Mouse (Mus musculus): ENCODE results near the gene Nectin4. TPM values are rescaled to one million over a fixed set of nuclear protein-coding genes. Genes with fewer than 3 reads are reported as not detected.

Gene Nectin4
- total RNA-seq, 2 experiments from 2014 or later, result 3.6 to 4.7 TPM

GRCm38 (mm10) chr1:171412446-171412845 is 42.5 kb downstream of the Nectin4 start:
- peak in 1 of 2 experiments; percentile 25 for DNase-seq

GRCm38 (mm10) chr1:171413608-171414007 is 43.7 kb downstream of the Nectin4 start:
- DNase-seq, result no peak

- no peak for DNase-seq
Measured at GRCm38 (mm10) chr1:171418660-171419059, 48.8 kb downstream of the Nectin4 start, which contains the start of gene Tstd1. Gene Tstd1 (plus strand): TSS chr1:171418872.

- no peak for DNase-seq
Measured at GRCm38 (mm10) chr1:171419291-171419882, 49.5 kb downstream of the Nectin4 start.

- no peak for DNase-seq
Measured at GRCm38 (mm10) chr1:171419905-171420304, 50.0 kb downstream of the Nectin4 start.

GRCm38 (mm10) chr1:171422504-171423095 is 52.7 kb downstream of the Nectin4 start:
- no peak for DNase-seq

GRCm38 (mm10) chr1:171424638-171425037 is 54.7 kb downstream of the Nectin4 start:
- DNase-seq, result no peak

GRCm38 (mm10) chr1:171425126-171425525 is 55.2 kb downstream of the Nectin4 start:
- DNase-seq, result no peak

GRCm38 (mm10) chr1:171432158-171432557 is 62.3 kb downstream of the Nectin4 start:
- DNase-seq, result no peak

- DNase-seq, result no peak
Measured at GRCm38 (mm10) chr1:171435288-171435814, 65.5 kb downstream of the Nectin4 start.

GRCm38 (mm10) chr1:171435974-171436373 is 66.1 kb downstream of the Nectin4 start:
- no peak for DNase-seq

- DNase-seq, result no peak
Measured at GRCm38 (mm10) chr1:171437264-171438013, 67.5 kb downstream of the Nectin4 start, which contains the start of gene F11r. Gene F11r (plus strand): TSS chr1:171437535.

Other genes starting within 250 kb of the Nectin4 start
- gene Sdhc, start 219.5 kb upstream of the Nectin4 start, total RNA-seq (2021), result 100 to 1,000 TPM; 191 to 202 TPM
- gene Mpz, start 219.4 kb upstream of the Nectin4 start, total RNA-seq (2021), result not detected
- 10 to 100 TPM; 39.4 to 42.3 TPM for gene Pcp4l1, start 173.8 kb upstream of the Nectin4 start, total RNA-seq (2021)
- under 1 TPM; 0.20 to 0.25 TPM for gene Nr1i3, start 156.1 kb upstream of the Nectin4 start, total RNA-seq (2021)
- 10 to 100 TPM; 72.4 to 80.2 TPM for gene Tomm40l, start 147.6 kb upstream of the Nectin4 start, total RNA-seq (2021)
- 1 to 10 TPM in 1 of 2 experiments, not detected in 1; 1.2 TPM for gene Apoa2, start 145.0 kb upstream of the Nectin4 start, total RNA-seq (2021)
- gene Fcer1g, start 135.7 kb upstream of the Nectin4 start, total RNA-seq (2021), result 10 to 100 TPM; 13.5 to 15.2 TPM
- gene Adamts4, start 119.7 kb upstream of the Nectin4 start, total RNA-seq (2021), result 10 to 100 TPM; 15.1 to 15.5 TPM
- gene Ndufs2, start 118.7 kb upstream of the Nectin4 start, total RNA-seq (2021), result 100 to 1,000 TPM; 275 to 286 TPM
- 10 to 100 TPM; 68.5 to 76.8 TPM for gene B4galt3, start 99.8 kb upstream of the Nectin4 start, total RNA-seq (2021)
- gene Ppox, start 88.9 kb upstream of the Nectin4 start, total RNA-seq (2021), result 10 to 100 TPM; 28.0 to 31.4 TPM
- 10 to 100 TPM; 66.9 to 70.5 TPM for gene Usp21, start 82.1 kb upstream of the Nectin4 start, total RNA-seq (2021)
- 100 to 1,000 TPM; 101 to 112 TPM for gene Ufc1, start 75.1 kb upstream of the Nectin4 start, total RNA-seq (2021)
- gene Dedd, start 41.0 kb upstream of the Nectin4 start, total RNA-seq (2021), result 10 to 100 TPM; 36.5 to 41.3 TPM
- gene Nit1, start 24.5 kb upstream of the Nectin4 start, total RNA-seq (2021), result 10 to 100 TPM; 45.9 to 49.5 TPM
- gene Pfdn2, start 24.4 kb upstream of the Nectin4 start, total RNA-seq (2021), result 100 to 1,000 TPM; 160 to 166 TPM
- 1 to 10 TPM; 4.1 to 4.7 TPM for gene Klhdc9, start 9.3 kb upstream of the Nectin4 start, total RNA-seq (2021)
- 1 to 10 TPM; 2.0 to 2.1 TPM for gene Arhgap30, start 18.9 kb downstream of the Nectin4 start, total RNA-seq (2021)
- gene Usf1, start 41.2 kb downstream of the Nectin4 start, total RNA-seq (2021), result 100 to 1,000 TPM; 114 to 132 TPM
- gene Tstd1, start 48.8 kb downstream of the Nectin4 start, total RNA-seq (2021), result 1 to 10 TPM; 4.1 to 5.9 TPM
- gene F11r, start 67.4 kb downstream of the Nectin4 start, total RNA-seq (2021), result 1 to 10 TPM; 5.0 to 6.6 TPM
- 1 to 10 TPM; 6.8 to 7.1 TPM for gene Alyref2, start 133.4 kb downstream of the Nectin4 start, total RNA-seq (2021)
- gene Itln1, start 165.2 kb downstream of the Nectin4 start, total RNA-seq (2021), result not detected
- not detected for gene Cd244a, start 189.1 kb downstream of the Nectin4 start, total RNA-seq (2021)
- gene Ly9, start 237.3 kb downstream of the Nectin4 start, total RNA-seq (2021), result not detected